Mouse (Mus musculus): ENCODE results near the gene Bmt2. TPM values are rescaled to one million over a fixed set of nuclear protein-coding genes. Genes with fewer than 3 reads are reported as not detected.

Gene Bmt2
- polyA plus RNA-seq, 1 experiment from 2014 or later, result 23.0 TPM

DNA sequence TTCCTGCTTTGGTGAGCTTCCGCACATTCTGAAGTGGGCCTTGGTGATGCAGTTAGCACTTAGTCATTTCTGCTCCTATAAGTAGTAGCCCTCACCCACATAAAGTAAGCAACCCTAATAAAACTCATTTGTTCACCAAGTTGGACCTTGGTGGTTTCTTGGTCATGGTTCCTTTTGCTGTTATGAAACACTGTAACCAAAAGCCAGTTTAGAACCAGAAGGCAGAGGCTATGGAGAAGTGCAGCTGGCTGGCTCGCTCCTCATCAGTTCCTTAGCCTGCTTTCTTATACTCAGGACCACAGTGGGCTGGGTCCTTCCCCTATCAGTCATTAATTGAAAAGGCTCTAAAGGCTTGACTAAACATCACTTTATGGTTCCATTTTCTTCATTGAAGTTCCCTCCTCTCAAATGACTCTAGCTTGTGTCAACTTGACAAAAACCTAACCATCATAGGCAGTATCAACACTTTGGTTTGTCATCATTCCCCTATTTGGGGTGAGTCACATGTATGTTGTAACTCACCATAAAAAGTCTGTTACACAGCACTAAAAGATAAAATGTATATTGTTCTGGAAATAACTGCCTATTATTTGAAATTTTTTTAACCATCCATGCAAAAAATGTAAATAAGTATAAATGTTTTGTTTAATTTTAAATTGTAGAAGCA lies 6.3 kb upstream of the Bmt2 start:
- DNase-seq (no peak), ATAC-seq (ENCODE audit: insufficient read depth) (no peak)
- Histone ChIP-seq H3K27me3 (ENCODE audit: insufficient read depth, low read length) (no peaks in the 10 kb centered on the region), H3K4me3 (ENCODE audit: low read depth, low read length) (no peak overlapping the region), H3K36me3 (ENCODE audit: insufficient read depth) (no peaks in the 10 kb centered on the region), H3K4me1 (ENCODE audit: insufficient read depth) (no peaks in the 10 kb centered on the region), H3K9ac (no peak overlapping the region), H3K27ac (ENCODE audit: low read depth) (no peak overlapping the region), H3K4me2 (no peak overlapping the region), H3K9me3 (ENCODE audit: low read depth, low read length) (no peaks in the 10 kb centered on the region)
- no peak for TF ChIP-seq CTCF (IDR thresholded peaks at IDR 0.05; ENCODE audit: low read depth)
- WGBS, result 78% methylated on average over 2 of the region's 2 CpGs

DNA sequence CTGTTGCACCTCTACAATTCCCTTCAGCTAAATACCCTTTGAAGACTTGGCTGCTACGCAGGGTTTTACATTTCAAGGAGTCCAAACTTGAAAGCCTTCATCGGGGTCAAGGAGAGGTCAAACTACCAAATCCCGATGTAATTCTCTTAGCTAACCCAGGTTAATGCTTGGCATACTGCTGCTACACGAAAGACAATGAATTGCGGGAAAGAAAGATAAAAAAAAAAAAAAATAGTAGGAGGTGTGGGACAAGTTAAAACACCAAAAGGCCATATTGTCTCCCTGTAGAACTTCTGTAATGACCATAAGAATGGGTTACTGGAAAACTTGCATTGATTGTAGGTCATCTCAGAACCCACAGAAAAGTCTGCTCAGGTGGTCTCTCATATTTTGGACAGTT lies 583 bp upstream of the Bmt2 start:
- H3K9ac ChIP-seq, result peak overlapping the region; percentile 42
- WGBS, result 10% methylated on average over 5 of the region's 5 CpGs
- no peaks in the 10 kb centered on the region for H3K9me3 ChIP-seq (ENCODE audit: low read depth, low read length)
- DNase-seq, result no peak
- peak overlapping the region; percentile 82 for H3K4me2 ChIP-seq
- H3K27ac ChIP-seq (ENCODE audit: low read depth), result peak overlapping the region; percentile 36; the same call in 1 of the 2 replicates
- H3K27me3 ChIP-seq (ENCODE audit: insufficient read depth, low read length), result no peaks in the 10 kb centered on the region
- ATAC-seq (ENCODE audit: insufficient read depth), result no peak
- no peaks in the 10 kb centered on the region for H3K4me1 ChIP-seq (ENCODE audit: insufficient read depth)
- H3K36me3 ChIP-seq (ENCODE audit: insufficient read depth), result no peaks in the 10 kb centered on the region
- no peak for TF ChIP-seq CTCF (IDR thresholded peaks at IDR 0.05; ENCODE audit: low read depth)
- peak overlapping the region; percentile 86 for H3K4me3 ChIP-seq (ENCODE audit: low read depth, low read length)

- H3K9me3 ChIP-seq (ENCODE audit: low read depth, low read length), result no peaks in the 10 kb centered on the region
- H3K27me3 ChIP-seq (ENCODE audit: insufficient read depth, low read length), result no peaks in the 10 kb centered on the region
- H3K4me2 ChIP-seq, result peak overlapping the region; percentile 82
- H3K36me3 ChIP-seq (ENCODE audit: insufficient read depth), result no peaks in the 10 kb centered on the region
- H3K4me3 ChIP-seq (ENCODE audit: low read depth, low read length), result peak overlapping the region; percentile 86
- ATAC-seq (ENCODE audit: insufficient read depth) (peak; percentile 78), DNase-seq (peak; percentile 67)
- peak overlapping the region; percentile 92 for H3K9ac ChIP-seq
- TF ChIP-seq CTCF (IDR thresholded peaks at IDR 0.05; ENCODE audit: low read depth), result no peak; the same call in 1 of the 2 replicates
- 2% methylated on average over 41 of the region's 43 CpGs for WGBS
- H3K27ac ChIP-seq (ENCODE audit: low read depth), result peak overlapping the region; percentile 94
- no peaks in the 10 kb centered on the region for H3K4me1 ChIP-seq (ENCODE audit: insufficient read depth)
Observed at GRCm38 (mm10) chr6:13677141-13677761, 515 bp downstream of the Bmt2 start.

DNA sequence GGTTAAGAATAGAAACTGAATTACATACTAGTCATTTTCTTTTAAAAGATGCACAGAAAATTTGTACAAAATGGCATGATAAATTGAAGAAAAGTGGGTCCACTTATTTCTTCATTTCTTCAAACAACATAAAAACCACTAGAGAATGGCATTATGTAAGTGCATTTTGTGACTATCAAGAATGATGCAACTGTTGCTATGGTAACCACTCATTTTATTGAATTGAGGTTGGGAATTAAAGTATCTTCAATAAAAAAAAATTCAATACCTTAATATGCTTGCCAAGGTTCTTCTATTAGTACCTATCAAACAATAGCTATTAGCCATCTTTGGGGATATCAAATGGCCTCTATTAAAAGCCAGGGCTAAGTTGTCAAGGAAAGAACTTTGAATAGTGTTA lies 1.6 kb downstream of the Bmt2 start:
- Histone ChIP-seq H3K4me2 (peak overlapping the region; percentile 82), H3K36me3 (ENCODE audit: insufficient read depth) (no peaks in the 10 kb centered on the region), H3K27ac (ENCODE audit: low read depth) (no peak overlapping the region), H3K9me3 (ENCODE audit: low read depth, low read length) (no peaks in the 10 kb centered on the region), H3K9ac (no peak overlapping the region), H3K4me3 (ENCODE audit: low read depth, low read length) (peak overlapping the region; percentile 86), H3K4me1 (ENCODE audit: insufficient read depth) (no peaks in the 10 kb centered on the region), H3K27me3 (ENCODE audit: insufficient read depth, low read length) (no peaks in the 10 kb centered on the region)
- TF ChIP-seq CTCF (IDR thresholded peaks at IDR 0.05; ENCODE audit: low read depth), result no peak
- ATAC-seq (ENCODE audit: insufficient read depth) (no peak), DNase-seq (peak; percentile 8)

- Histone ChIP-seq H3K27ac (ENCODE audit: low read depth) (no peak overlapping the region), H3K4me3 (ENCODE audit: low read depth, low read length) (no peak overlapping the region), H3K9ac (no peak overlapping the region), H3K36me3 (ENCODE audit: insufficient read depth) (no peaks in the 10 kb centered on the region), H3K4me1 (ENCODE audit: insufficient read depth) (no peaks in the 10 kb centered on the region), H3K27me3 (ENCODE audit: insufficient read depth, low read length) (no peaks in the 10 kb centered on the region), H3K4me2 (no peak overlapping the region), H3K9me3 (ENCODE audit: low read depth, low read length) (no peaks in the 10 kb centered on the region)
- no peak for TF ChIP-seq CTCF (IDR thresholded peaks at IDR 0.05; ENCODE audit: low read depth)
- no peak for ATAC-seq (ENCODE audit: insufficient read depth)
- WGBS, result 81% methylated on average over 5 of the region's 5 CpGs
- no peak for DNase-seq
Observed at GRCm38 (mm10) chr6:13674600-13675305, 3.0 kb downstream of the Bmt2 start.

GRCm38 (mm10) chr6:13665646-13666045 lies 12.1 kb downstream of the Bmt2 start:
- Histone ChIP-seq H3K4me1 (ENCODE audit: insufficient read depth) (no peaks in the 10 kb centered on the region), H3K4me2 (no peak overlapping the region), H3K9me3 (ENCODE audit: low read depth, low read length) (no peaks in the 10 kb centered on the region), H3K27ac (ENCODE audit: low read depth) (no peak overlapping the region), H3K4me3 (ENCODE audit: low read depth, low read length) (no peak overlapping the region), H3K36me3 (ENCODE audit: insufficient read depth) (peaks cover 15% of the 10 kb centered on the region), H3K27me3 (ENCODE audit: insufficient read depth, low read length) (no peaks in the 10 kb centered on the region), H3K9ac (no peak overlapping the region)
- no peak for DNase-seq
- no peak for TF ChIP-seq CTCF (IDR thresholded peaks at IDR 0.05; ENCODE audit: low read depth)
- no peak for ATAC-seq (ENCODE audit: insufficient read depth)
- 83% methylated on average over 7 of the region's 7 CpGs for WGBS

GRCm38 (mm10) chr6:13658016-13658415 lies 19.8 kb downstream of the Bmt2 start:
- WGBS, result 94% methylated on average over 2 of the region's 2 CpGs
- no peak overlapping the region for H3K4me3 ChIP-seq (ENCODE audit: low read depth, low read length)
- H3K4me2 ChIP-seq, result no peak overlapping the region
- no peak overlapping the region for H3K27ac ChIP-seq (ENCODE audit: low read depth)
- H3K4me1 ChIP-seq (ENCODE audit: insufficient read depth), result no peaks in the 10 kb centered on the region
- H3K36me3 ChIP-seq (ENCODE audit: insufficient read depth), result peaks cover 22% of the 10 kb centered on the region
- no peaks in the 10 kb centered on the region for H3K27me3 ChIP-seq (ENCODE audit: insufficient read depth, low read length)
- DNase-seq (no peak), ATAC-seq (ENCODE audit: insufficient read depth) (no peak)
- H3K9me3 ChIP-seq (ENCODE audit: low read depth, low read length), result no peaks in the 10 kb centered on the region
- H3K9ac ChIP-seq, result no peak overlapping the region
- no peak for TF ChIP-seq CTCF (IDR thresholded peaks at IDR 0.05; ENCODE audit: low read depth)

Data from lung, embryonic 14.5 days (tissue).